Mouse (Mus musculus) cortical plate, adult 2 months (tissue): ENCODE measurements around the gene Pax7. TPM values are rescaled to one million over a fixed set of nuclear protein-coding genes. Genes with fewer than 3 reads are reported as not detected.

ENCODE experiments used
- H3K27ac ChIP-seq: fragments of 200-500 bp; 2 replicates; pipeline ENCODE4 v1.5.1; 2012; ENCODE audit warnings: low read length, control low read depth, inconsistent platforms; ENCODE audit not compliant: insufficient read depth
- H3K4me1 ChIP-seq: fragments of 200-500 bp; 2 replicates; pipeline ENCODE4 v1.6.1; 2011; ENCODE audit warnings: low read length; ENCODE audit not compliant: control insufficient read depth, insufficient read depth
- H3K4me3 ChIP-seq: fragments of 200-500 bp; 2 replicates; pipeline ENCODE4 v1.5.1; 2011; ENCODE audit warnings: mild to moderate bottlenecking, low read length, control low read depth; ENCODE audit not compliant: insufficient read depth
- CTCF ChIP-seq: fragments of 200-500 bp; IDR thresholded peaks from 2 replicates; pipeline ENCODE4 v1.5.1; 2011; ENCODE audit warnings: mild to moderate bottlenecking, control low read depth, low read length; ENCODE audit not compliant: insufficient read depth; ENCODE audit errors: extremely low read depth
- POLR2A ChIP-seq: fragments of 200-500 bp; IDR thresholded peaks from 2 replicates; pipeline ENCODE4 v1.6.1; 2011; ENCODE audit warnings: mild to moderate bottlenecking, low read length, control low read depth; ENCODE audit not compliant: insufficient read depth; ENCODE audit errors: extremely low read depth
- polyA plus RNA-seq: library from polyadenylated mRNA; depleted of rRNA; stranded (reverse); fragments of >200 nt; gene quantifications from 2 replicates; pipeline ENCODE4 v1.2.3, GENCODE M21; 2012; rRNA removed

The Pax7 gene
- not detected in 2 replicates for polyA plus RNA-seq

DNA sequence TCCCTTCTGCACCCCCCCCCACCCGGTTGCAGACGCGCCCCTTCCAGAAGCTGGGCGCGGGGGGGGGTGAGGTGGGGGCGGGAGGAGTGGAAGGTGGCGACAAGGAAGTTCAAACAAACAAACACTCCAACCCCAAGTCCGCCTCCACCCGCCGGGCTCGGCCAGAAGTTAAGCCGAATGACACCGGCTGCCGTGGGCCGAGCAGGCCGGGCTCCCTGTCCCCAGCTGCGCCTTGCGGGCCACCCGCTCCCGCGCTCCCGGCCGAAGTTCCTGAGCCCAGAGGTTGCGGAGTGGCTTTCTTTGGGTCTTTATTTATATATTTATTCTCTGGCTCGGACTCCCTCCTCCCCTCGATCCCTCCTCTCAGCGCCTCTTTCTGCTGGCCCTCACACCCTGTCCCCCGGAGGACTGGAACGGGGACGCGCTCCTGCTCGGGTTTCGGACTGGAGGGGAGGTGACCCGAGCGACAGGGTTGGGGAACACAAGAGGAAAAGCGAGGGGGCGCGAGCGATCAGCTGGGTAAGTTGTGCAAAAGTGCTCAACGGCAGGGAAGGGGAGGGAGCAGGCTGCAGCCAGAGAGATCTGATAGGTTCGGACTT is at the start of gene Pax7:
Gene Pax7, minus strand, starts transcription at position 493 of the 599 bp plus-strand sequence.
- H3K4me3 ChIP-seq, result no peak within 1 kb of the TSS
- no peaks in the 10 kb centered on the region for H3K4me1 ChIP-seq
- H3K27ac ChIP-seq, result no peak within 1 kb of the TSS
- TF ChIP-seq CTCF (no peak), POLR2A (no peak)

DNA sequence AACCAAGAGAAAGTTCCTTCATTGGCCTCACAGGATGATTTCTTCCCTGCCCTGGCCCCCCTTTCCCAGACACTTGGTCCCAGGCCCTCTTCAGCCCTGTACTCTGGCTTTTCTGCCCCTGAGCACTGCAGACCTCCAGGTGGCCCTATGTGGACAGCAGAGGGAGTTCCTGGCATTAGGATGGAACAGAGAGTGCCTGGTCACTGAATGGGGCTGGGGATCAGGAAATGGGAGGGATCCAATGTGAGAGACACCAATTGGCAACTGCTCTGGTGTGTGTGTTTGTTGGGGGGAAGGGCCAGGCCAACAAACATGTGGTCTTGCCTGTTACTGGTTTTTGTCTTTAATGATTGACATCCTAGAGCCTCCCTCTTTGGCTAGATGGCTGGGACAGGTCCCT is 48.5 kb upstream of the Pax7 start:
- TF ChIP-seq CTCF, result peak; percentile 15; the same call in 1 of the 2 replicates
- no peak for TF ChIP-seq POLR2A
- H3K27ac ChIP-seq, result no peak overlapping the region
- H3K4me3 ChIP-seq, result no peak overlapping the region
- H3K4me1 ChIP-seq, result no peaks in the 10 kb centered on the region

DNA sequence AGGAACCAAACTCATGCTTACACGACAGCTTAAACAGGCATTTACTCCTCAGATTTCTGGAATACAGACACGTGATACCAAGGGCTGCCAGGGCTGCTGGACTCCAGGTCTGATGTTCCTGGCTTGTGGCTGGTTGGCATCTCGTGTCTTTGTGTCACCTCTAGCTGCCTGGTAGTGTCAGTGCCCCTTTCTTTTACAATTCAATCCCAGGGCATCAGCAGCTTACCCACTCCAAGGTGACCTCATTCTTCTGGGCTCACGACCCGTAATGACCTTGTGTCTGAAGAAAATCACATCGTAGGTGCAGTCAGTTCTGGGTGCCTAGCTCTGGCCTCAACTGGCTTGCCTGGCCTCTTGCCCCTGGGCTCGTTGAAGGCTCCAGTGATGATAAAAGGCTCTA is 46.0 kb upstream of the Pax7 start:
- H3K4me3 ChIP-seq, result no peak overlapping the region
- no peak overlapping the region for H3K27ac ChIP-seq
- no peaks in the 10 kb centered on the region for H3K4me1 ChIP-seq
- no peak for TF ChIP-seq CTCF
- no peak for TF ChIP-seq POLR2A

DNA sequence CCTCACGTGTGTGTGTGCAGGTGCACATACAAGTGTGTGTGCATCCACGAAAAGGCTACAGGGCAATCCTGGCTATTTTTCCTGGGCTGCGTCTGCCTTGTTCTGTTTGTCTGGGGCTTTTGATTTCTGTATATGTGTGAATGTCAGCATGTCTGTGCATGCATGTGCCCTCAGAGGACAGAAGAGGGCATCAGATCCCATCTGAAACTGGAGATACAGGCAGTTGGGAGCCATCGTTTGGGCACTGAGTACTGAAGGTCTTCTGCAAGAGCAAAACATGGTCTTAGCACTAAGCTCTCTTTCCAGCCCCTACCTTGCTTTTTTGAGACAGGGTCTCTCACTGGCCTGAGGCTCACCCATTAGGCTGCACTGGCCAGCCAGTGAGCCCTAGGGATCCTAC is 45.1 kb upstream of the Pax7 start:
- Histone ChIP-seq H3K4me1 (no peaks in the 10 kb centered on the region), H3K27ac (no peak overlapping the region), H3K4me3 (no peak overlapping the region)
- TF ChIP-seq POLR2A, result no peak
- peak; percentile 40 for TF ChIP-seq CTCF

DNA sequence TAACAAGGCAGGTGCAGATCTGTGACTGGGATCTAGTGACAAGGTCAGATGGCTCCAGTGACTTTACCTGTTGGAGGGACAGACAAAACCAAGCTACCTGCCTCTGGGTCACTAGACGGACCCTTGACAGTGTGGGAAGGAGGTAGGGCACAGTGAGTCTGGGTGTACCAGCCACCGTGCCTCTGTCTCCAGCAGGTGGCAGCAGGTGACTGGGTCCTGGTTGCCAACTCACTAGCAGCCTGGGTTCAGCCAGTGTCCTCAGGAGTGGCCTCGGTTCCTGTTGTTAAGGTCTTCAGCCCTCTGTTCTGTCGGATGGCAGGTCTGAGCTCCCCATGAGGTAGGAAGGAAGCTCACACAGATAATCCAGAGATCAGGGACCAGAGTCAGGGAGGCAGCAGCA is 43.9 kb upstream of the Pax7 start:
- TF ChIP-seq CTCF (peak; percentile 96), POLR2A (no peak)
- H3K4me1 ChIP-seq, result no peaks in the 10 kb centered on the region
- no peak overlapping the region for H3K27ac ChIP-seq
- H3K4me3 ChIP-seq, result no peak overlapping the region

DNA sequence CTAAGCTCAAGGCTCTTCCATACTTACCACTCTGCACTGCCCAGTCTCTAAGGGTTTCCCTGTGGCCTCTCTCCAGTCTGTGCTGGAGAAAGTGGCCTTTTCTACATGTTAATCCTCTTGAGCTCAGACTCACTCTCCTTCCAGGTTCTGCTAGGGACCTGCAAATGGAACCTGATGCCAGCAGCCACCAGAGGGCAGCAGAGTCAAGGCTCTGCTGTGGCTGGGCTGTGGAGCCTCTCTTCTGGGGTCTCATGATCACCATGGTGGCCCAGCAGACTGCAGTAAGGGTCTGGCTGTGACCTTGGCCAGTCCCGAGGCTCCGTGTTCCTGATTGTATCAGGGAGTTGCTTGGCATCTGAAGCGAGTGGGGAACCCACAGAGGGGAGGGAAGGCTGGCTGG is 39.3 kb upstream of the Pax7 start:
- Histone ChIP-seq H3K27ac (no peak overlapping the region), H3K4me1 (no peaks in the 10 kb centered on the region), H3K4me3 (no peak overlapping the region)
- TF ChIP-seq CTCF, result peak; percentile 87
- TF ChIP-seq POLR2A, result no peak

DNA sequence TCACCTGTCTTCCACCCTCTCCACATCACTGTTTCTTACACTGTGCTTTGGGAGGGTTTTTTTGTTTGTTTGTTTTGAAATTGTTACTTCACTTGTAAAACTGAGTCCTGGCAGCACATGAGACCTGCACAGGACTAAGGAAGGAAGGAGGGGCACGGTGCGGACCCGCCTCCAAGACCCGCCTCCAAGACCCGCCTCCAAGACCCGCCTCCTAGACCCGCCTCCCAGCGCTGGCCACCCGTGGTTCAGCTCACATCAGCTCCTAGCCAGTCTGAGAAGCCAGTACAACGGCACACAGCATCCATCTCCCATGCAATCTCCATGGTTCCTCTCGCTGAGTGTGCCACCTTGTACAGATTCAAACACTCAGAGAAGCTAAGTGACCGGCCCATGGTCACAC is 38.4 kb upstream of the Pax7 start:
- TF ChIP-seq POLR2A (no peak), CTCF (no peak)
- Histone ChIP-seq H3K4me3 (no peak overlapping the region), H3K4me1 (no peaks in the 10 kb centered on the region), H3K27ac (no peak overlapping the region)

DNA sequence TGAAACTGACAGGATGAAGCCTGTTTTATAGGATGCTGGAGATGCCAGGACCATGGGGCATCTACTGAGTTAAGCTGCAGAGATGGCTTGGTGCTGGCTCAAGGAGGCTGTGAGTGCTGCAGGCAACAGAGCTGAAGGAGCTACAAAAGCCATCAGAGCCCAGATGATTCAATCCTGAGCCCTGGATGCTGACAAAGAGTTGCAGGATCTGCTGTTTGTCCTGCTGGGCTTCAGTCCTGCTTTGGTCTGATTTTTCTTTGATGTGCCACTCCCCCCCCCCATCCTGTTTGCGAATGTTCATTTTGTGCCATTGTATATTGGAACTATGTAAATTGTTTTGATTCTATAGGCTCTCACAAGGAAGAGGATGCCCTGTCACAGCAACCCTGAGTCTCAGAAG is 29.9 kb upstream of the Pax7 start:
- H3K4me1 ChIP-seq, result no peaks in the 10 kb centered on the region
- H3K4me3 ChIP-seq, result no peak overlapping the region
- TF ChIP-seq POLR2A, result no peak
- TF ChIP-seq CTCF, result no peak
- H3K27ac ChIP-seq, result no peak overlapping the region

DNA sequence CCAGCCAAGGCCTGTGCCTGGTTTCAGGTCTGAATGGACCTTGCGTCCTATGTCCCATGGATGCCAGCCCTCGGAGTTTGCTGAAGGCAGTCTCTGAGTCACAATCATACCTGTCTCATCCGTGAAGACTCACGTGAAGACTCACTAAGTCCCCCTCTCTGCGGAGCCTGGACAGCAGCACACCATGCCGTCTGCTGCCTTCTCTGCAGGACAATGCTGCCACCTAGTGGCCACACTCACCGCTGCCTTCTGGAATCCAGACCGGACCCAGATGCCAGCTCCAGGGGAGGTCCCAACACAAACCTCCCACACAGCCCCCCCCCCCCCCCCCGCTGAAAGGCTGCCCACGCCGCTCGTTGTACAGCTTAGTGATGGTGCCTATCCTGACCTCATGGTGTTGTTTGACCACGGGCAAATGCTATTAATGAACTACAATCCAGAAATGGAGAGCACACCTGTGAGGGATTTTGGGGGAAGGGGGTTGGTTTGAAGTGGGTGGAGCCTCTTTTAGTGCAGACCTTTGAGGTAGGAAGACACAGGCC is 25.4 kb upstream of the Pax7 start:
- peak; percentile 96 for TF ChIP-seq CTCF
- TF ChIP-seq POLR2A, result no peak
- Histone ChIP-seq H3K4me3 (no peak overlapping the region), H3K4me1 (no peaks in the 10 kb centered on the region)

DNA sequence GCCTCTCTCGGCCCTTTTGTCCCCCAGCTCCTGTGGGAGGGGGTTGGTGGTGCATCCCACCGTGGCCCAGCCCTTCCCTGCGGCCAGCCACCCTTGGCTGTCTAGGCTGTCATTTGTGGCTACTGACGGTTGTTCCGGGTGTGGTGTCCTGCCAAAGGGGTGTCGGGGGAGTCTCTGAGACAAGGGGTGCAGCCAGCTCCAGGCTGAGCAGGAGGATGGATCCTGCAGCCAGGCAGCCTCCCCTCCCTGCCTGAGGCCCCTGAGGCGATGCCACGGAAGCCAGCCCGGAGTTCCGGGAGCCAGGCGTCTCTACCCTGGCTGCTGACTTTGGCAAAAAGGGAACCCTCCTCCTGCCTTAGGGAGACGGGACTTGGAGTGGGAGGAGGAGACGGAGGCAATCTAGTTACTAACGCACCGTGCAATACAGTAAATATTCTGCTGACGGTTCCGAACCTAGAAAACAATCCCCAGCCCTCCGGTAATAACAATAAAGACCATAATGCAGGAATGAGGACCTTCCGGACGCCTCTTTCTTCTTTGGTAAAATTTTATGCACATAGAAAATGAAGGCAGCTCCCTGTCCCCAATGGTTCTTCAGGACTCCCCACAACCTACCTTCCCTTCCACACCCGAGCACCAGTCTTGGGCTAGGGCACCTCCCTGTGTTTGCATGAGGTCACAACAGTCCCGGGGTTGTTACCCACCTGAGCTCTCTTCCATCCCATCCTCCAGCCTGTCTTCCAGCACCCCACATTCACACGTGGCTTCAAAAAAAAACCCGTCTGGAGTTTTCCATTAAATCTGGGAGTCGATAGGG is 19.1 kb upstream of the Pax7 start:
- no peaks in the 10 kb centered on the region for H3K4me1 ChIP-seq
- TF ChIP-seq POLR2A, result no peak
- peak; percentile 25; the same call in 1 of the 2 replicates for TF ChIP-seq CTCF
- no peak overlapping the region for H3K27ac ChIP-seq
- H3K4me3 ChIP-seq, result no peak overlapping the region

More for the DNA sequence above, 25.4 kb upstream of the Pax7 start:
- no peak overlapping the region for H3K27ac ChIP-seq

DNA sequence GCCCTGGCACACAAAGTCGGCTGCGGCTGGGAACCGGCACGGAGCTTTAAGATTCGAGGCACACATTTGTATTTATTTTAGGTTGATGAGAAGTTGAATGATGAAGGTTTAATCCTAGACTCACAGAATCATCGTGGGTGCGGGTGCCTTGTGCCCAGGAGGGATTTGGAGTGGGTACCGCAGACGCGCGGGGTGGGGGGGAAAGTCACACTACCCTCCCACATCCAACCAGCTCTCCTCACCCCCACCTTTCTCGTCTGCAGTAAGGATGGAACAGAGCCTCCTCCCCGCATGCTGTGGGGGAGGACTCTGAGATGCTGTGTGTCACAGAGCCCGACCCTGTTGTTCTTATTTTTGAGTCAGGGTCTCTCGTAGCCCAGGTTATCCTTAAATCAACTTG is 18.1 kb upstream of the Pax7 start:
- TF ChIP-seq CTCF (no peak), POLR2A (no peak)
- Histone ChIP-seq H3K4me3 (no peak overlapping the region), H3K4me1 (no peaks in the 10 kb centered on the region), H3K27ac (no peak overlapping the region)
